ENCODE assay signal across 12 mouse cellular contexts in the genomic region with DNA sequence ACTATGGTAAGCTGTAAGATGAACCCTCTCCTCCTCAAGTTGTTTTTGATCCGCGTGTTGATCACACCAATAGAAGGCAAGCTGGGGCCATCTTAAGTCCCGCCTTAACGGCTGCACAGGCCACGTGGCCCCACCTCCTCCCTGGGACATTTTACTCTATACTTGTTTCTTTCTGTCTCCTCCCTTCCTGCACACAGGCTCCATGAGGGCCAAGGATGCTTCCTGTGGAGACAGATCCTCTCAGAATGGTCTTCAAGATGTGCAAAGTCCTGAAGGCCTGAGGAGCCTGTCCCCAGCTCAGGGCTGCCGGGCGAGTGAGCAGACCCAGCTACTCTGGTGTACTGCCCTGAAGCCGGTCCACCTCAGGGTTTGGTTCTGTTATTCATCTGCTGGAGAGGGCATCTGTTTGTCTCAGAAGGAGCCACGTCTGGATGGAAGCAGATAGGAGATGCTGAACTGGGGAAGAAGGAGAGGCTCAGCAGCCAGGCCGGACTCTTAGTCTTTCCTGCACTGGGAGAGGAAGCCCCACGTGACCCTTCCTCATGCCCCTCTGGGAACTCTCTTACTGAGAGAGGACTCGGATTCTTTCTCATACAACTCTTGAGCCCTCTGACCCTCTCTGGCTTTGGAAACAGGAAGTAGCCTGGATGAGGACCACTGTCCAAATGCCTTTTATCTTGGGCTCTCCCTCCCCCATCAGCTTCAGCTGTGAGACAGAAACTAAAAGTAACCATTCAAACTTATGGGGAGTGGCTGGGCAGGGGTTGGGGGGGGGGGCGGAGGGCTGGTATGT. TPM values are rescaled to one million over a fixed set of nuclear protein-coding genes. Genes with fewer than 3 reads are reported as not detected.
DNase-seq lines count a peak whose midpoint lies in the region; ATAC-seq lines count a peak whose summit lies in the region.
"Had no signal": no experiment of that assay in that cellular context is flagged by ENCODE, and none has a peak within 500 bp of the region (broad histone marks: within the 10 kb centered on the region; RNA-seq: fewer than 3 reads in every experiment).

No protein-coding gene starts in this region.

- no peaks in the 10 kb centered on the region for H3K36me3 ChIP-seq in hindbrain, embryonic 11.5 days (ENCODE audit: control insufficient read depth, insufficient read depth, low read length)
- no peaks in the 10 kb centered on the region for H3K36me3 ChIP-seq in hindbrain, embryonic 12.5 days
- no peaks in the 10 kb centered on the region for H3K36me3 ChIP-seq in heart, embryonic 11.5 days (ENCODE audit: control insufficient read depth, insufficient read depth, low read length)
- H3K36me3 ChIP-seq in neural tube, embryonic 15.5 days, result no peaks in the 10 kb centered on the region
- H3K36me3 ChIP-seq in midbrain, embryonic 11.5 days (ENCODE audit: control insufficient read depth, insufficient read depth, low read length), result no peaks in the 10 kb centered on the region
- no peaks in the 10 kb centered on the region for H3K36me3 ChIP-seq in forebrain, embryonic 11.5 days (ENCODE audit: control insufficient read depth, insufficient read depth, low read length)
- H3K36me3 ChIP-seq: forebrain, embryonic 12.5 days had no signal

- no peak for DNase-seq in hindbrain, embryonic 11.5 days (ENCODE audit: low spot score)
- peak; percentile 54 for DNase-seq in kidney, adult 9 months
- DNase-seq in midbrain, embryonic 11.5 days (ENCODE audit: low spot score, missing footprints), result no peak
- DNase-seq in forebrain, embryonic 11.5 days (ENCODE audit: low spot score), result no peak
- DNase-seq in c-Kit-positive CD71-positive TER-119-positive erythroid progenitor cells, embryonic 14.5 days (ENCODE audit: low spot score), result no peak
- DNase-seq: cerebellum, adult 9-10 months; right cerebral cortex, postnatal 14 days had no signal

- no peaks in the 10 kb centered on the region for H3K4me1 ChIP-seq in hindbrain, embryonic 11.5 days (replicated peaks; ENCODE audit: control insufficient read depth, insufficient read depth, low read length)
- H3K4me1 ChIP-seq in hindbrain, embryonic 12.5 days, result no peaks in the 10 kb centered on the region
- H3K4me1 ChIP-seq in heart, embryonic 11.5 days (ENCODE audit: control insufficient read depth, insufficient read depth, low read length), result peaks cover 18% of the 10 kb centered on the region
- peaks cover 14% of the 10 kb centered on the region for H3K4me1 ChIP-seq in neural tube, embryonic 15.5 days
- no peaks in the 10 kb centered on the region for H3K4me1 ChIP-seq in midbrain, embryonic 11.5 days (ENCODE audit: control insufficient read depth, insufficient read depth, low read length)
- H3K4me1 ChIP-seq in forebrain, embryonic 11.5 days (replicated peaks; ENCODE audit: control insufficient read depth, insufficient read depth, low read length), result no peaks in the 10 kb centered on the region; the same call in 1 of the 2 replicates

- H3K4me3 ChIP-seq in hindbrain, embryonic 11.5 days (ENCODE audit: low read depth, low read length), result no peak overlapping the region
- H3K4me3 ChIP-seq in hindbrain, embryonic 12.5 days, result no peak overlapping the region
- H3K4me3 ChIP-seq in heart, embryonic 11.5 days (ENCODE audit: low read depth, low read length), result no peak overlapping the region
- H3K4me3 ChIP-seq in neural tube, embryonic 15.5 days (replicated peaks), result no peak overlapping the region
- H3K4me3 ChIP-seq in midbrain, embryonic 11.5 days (ENCODE audit: low read depth, low read length), result no peak overlapping the region
- no peak overlapping the region for H3K4me3 ChIP-seq in forebrain, embryonic 11.5 days (ENCODE audit: low read depth, low read length)
- H3K4me3 ChIP-seq: forebrain, embryonic 12.5 days had no signal

- ATAC-seq in hindbrain, embryonic 11.5 days (ENCODE audit: low FRiP score), result peak; percentile 43; the same call in 1 of the 2 replicates
- no peak for ATAC-seq in hindbrain, embryonic 12.5 days (ENCODE audit: low FRiP score)
- peak; percentile 58 for ATAC-seq in heart, embryonic 11.5 days (replicated peaks; ENCODE audit: insufficient number of reproducible peaks, low FRiP score, low TSS enrichment)
- no peak for ATAC-seq in neural tube, embryonic 15.5 days (ENCODE audit: low FRiP score)
- ATAC-seq in midbrain, embryonic 11.5 days (ENCODE audit: low FRiP score), result no peak
- no peak for ATAC-seq in forebrain, embryonic 11.5 days (replicated peaks; ENCODE audit: low FRiP score)
- ATAC-seq: CD4-positive, CD25-positive, alpha-beta regulatory T cell, adult 4 months had no signal

- WGBS in hindbrain, embryonic 11.5 days, result 66% methylated on average over 13 of the region's 13 CpGs
- WGBS in hindbrain, embryonic 12.5 days, result 67% methylated on average over 13 of the region's 13 CpGs
- 57% methylated on average over 13 of the region's 13 CpGs for WGBS in heart, embryonic 11.5 days (ENCODE audit: insufficient replicate concordance)
- 81% methylated on average over 13 of the region's 13 CpGs for WGBS in neural tube, embryonic 15.5 days
- 85% methylated on average over 13 of the region's 13 CpGs for WGBS in midbrain, embryonic 11.5 days
- 83% methylated on average over 13 of the region's 13 CpGs for WGBS in forebrain, embryonic 11.5 days

- H3K27me3 ChIP-seq in hindbrain, embryonic 11.5 days (ENCODE audit: control insufficient read depth, insufficient read depth, low read length), result no peaks in the 10 kb centered on the region
- no peaks in the 10 kb centered on the region for H3K27me3 ChIP-seq in hindbrain, embryonic 12.5 days
- H3K27me3 ChIP-seq in heart, embryonic 11.5 days (ENCODE audit: control insufficient read depth, insufficient read depth, low read length), result no peaks in the 10 kb centered on the region
- no peaks in the 10 kb centered on the region for H3K27me3 ChIP-seq in neural tube, embryonic 15.5 days (replicated peaks)
- H3K27me3 ChIP-seq in midbrain, embryonic 11.5 days (ENCODE audit: control insufficient read depth, insufficient read depth, low read length), result no peaks in the 10 kb centered on the region
- no peaks in the 10 kb centered on the region for H3K27me3 ChIP-seq in forebrain, embryonic 11.5 days (ENCODE audit: control insufficient read depth, insufficient read depth, low read length)
- H3K27me3 ChIP-seq: forebrain, embryonic 12.5 days had no signal

- H3K9ac ChIP-seq in hindbrain, embryonic 11.5 days (ENCODE audit: low read depth, low read length), result no peak overlapping the region
- no peak overlapping the region for H3K9ac ChIP-seq in hindbrain, embryonic 12.5 days
- H3K9ac ChIP-seq in heart, embryonic 11.5 days (ENCODE audit: low read depth, low read length), result no peak overlapping the region
- H3K9ac ChIP-seq in neural tube, embryonic 15.5 days (replicated peaks), result no peak overlapping the region
- H3K9ac ChIP-seq in midbrain, embryonic 11.5 days (ENCODE audit: low read length), result no peak overlapping the region
- no peak overlapping the region for H3K9ac ChIP-seq in forebrain, embryonic 11.5 days (ENCODE audit: low read length)
- H3K9ac ChIP-seq: forebrain, embryonic 12.5 days had no signal

- 0 out of 2 replicates have a peak overlapping the region, but pooled peaks have one; percentile 17 for H3K27ac ChIP-seq in hindbrain, embryonic 11.5 days (ENCODE audit: low read depth, low read length)
- no peak overlapping the region for H3K27ac ChIP-seq in hindbrain, embryonic 12.5 days
- peak overlapping the region; percentile 63 for H3K27ac ChIP-seq in heart, embryonic 11.5 days (ENCODE audit: low read depth, low read length)
- H3K27ac ChIP-seq in neural tube, embryonic 15.5 days (replicated peaks), result peak overlapping the region; percentile 48; the same call in 1 of the 2 replicates
- H3K27ac ChIP-seq in midbrain, embryonic 11.5 days (ENCODE audit: low read depth, low read length), result no peak overlapping the region
- no peak overlapping the region for H3K27ac ChIP-seq in forebrain, embryonic 11.5 days (ENCODE audit: low read depth, low read length)
- H3K27ac ChIP-seq: forebrain, embryonic 12.5 days had no signal

- no peaks in the 10 kb centered on the region for H3K9me3 ChIP-seq in hindbrain, embryonic 11.5 days (ENCODE audit: control insufficient read depth, low read length)
- no peaks in the 10 kb centered on the region for H3K9me3 ChIP-seq in hindbrain, embryonic 12.5 days (replicated peaks)
- H3K9me3 ChIP-seq in heart, embryonic 11.5 days (replicated peaks; ENCODE audit: control insufficient read depth, low read length), result no peaks in the 10 kb centered on the region
- H3K9me3 ChIP-seq in neural tube, embryonic 15.5 days (replicated peaks), result no peaks in the 10 kb centered on the region
- H3K9me3 ChIP-seq in midbrain, embryonic 11.5 days (ENCODE audit: control insufficient read depth, low read length), result no peaks in the 10 kb centered on the region
- no peaks in the 10 kb centered on the region for H3K9me3 ChIP-seq in forebrain, embryonic 11.5 days (ENCODE audit: control insufficient read depth, low read length)
- H3K9me3 ChIP-seq: forebrain, embryonic 12.5 days had no signal

- H3K4me2 ChIP-seq in hindbrain, embryonic 11.5 days (replicated peaks; ENCODE audit: low read depth, low read length), result no peak overlapping the region
- no peak overlapping the region for H3K4me2 ChIP-seq in hindbrain, embryonic 12.5 days (replicated peaks)
- H3K4me2 ChIP-seq in heart, embryonic 11.5 days, result no peak overlapping the region
- no peak overlapping the region for H3K4me2 ChIP-seq in neural tube, embryonic 15.5 days
- no peak overlapping the region for H3K4me2 ChIP-seq in midbrain, embryonic 11.5 days
- no peak overlapping the region for H3K4me2 ChIP-seq in forebrain, embryonic 11.5 days (ENCODE audit: low read depth, low read length, severe bottlenecking)
- H3K4me2 ChIP-seq: forebrain, embryonic 12.5 days had no signal

RNA-seq across cellular contexts. Expression of a gene that starts 38.7 kb away (rescaled TPM):
- polyA plus RNA-seq in hindbrain, embryonic 11.5 days (2014; fragmentation: Nextera tagmentation; extraction: Ambion mirVana), result 25.0 and 26.1 TPM in 2 replicates
- 79.7 and 83.8 TPM in 2 replicates for polyA plus RNA-seq in hindbrain, embryonic 12.5 days (2016; fragmentation: Nextera tagmentation; extraction: Ambion mirVana)
- polyA plus RNA-seq in heart, embryonic 11.5 days (2014; fragmentation: Nextera tagmentation; extraction: Ambion mirVana), result 59.2 and 63.4 TPM in 2 replicates
- 75.6 and 85.4 TPM in 2 replicates for polyA plus RNA-seq in neural tube, embryonic 15.5 days (2015; fragmentation: Nextera tagmentation; extraction: Ambion mirVana)
- 34.7 and 36.3 TPM in 2 replicates for polyA plus RNA-seq in midbrain, embryonic 11.5 days (2014; fragmentation: Nextera tagmentation; extraction: Ambion mirVana)
- polyA plus RNA-seq in forebrain, embryonic 11.5 days (2014; fragmentation: Nextera tagmentation; extraction: Ambion mirVana), result 43.4 and 45.3 TPM in 2 replicates

Comparison
In these comparisons a context has a peak if more than half of its experiments do, and no peak if none do; other contexts are left out.
1. ATAC-seq: peak in hindbrain, embryonic 11.5 days (single experiment) and heart, embryonic 11.5 days (single experiment); none in hindbrain, embryonic 12.5 days (single experiment), neural tube, embryonic 15.5 days (single experiment), midbrain, embryonic 11.5 days (single experiment) and forebrain, embryonic 11.5 days (single experiment).
2. H3K27ac ChIP-seq: peak in hindbrain, embryonic 11.5 days (single experiment), heart, embryonic 11.5 days (single experiment) and neural tube, embryonic 15.5 days (single experiment); none in hindbrain, embryonic 12.5 days (single experiment), midbrain, embryonic 11.5 days (single experiment) and forebrain, embryonic 11.5 days (single experiment).